Mouse (Mus musculus): ENCODE data around the gene Fam198b.

The Fam198b gene

GRCm38 (mm10) chr3:79984542-79984941 lies 100.2 kb downstream of the Fam198b start:
- DNase-seq: peak; percentile 38

- DNase-seq: no peak
Measured at GRCm38 (mm10) chr3:79989250-79989649, 104.9 kb downstream of the Fam198b start.

GRCm38 (mm10) chr3:79989911-79990310 lies 105.6 kb downstream of the Fam198b start:
- no peak for DNase-seq

DNA sequence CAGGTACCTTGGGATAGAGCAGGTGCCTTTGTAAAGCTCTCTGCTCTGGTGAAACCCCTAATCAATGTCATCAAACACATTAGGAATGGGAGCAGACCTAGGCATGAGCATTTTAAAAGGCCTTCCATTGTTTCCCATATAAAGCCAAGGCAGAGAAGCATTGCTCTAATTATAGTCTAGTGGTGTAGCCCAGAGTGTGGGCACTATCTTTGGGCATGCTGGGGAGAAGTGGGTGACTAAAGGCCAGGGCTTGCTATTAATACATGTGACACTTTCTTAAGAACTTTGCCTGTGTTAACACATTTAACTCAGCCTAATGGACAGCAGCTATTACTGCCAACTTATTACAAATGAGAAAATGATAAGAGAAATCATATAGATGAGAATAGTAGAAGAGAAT lies 106.1 kb downstream of the Fam198b start:
- DNase-seq: no peak

- DNase-seq: peak; percentile 32
Measured at GRCm38 (mm10) chr3:79994029-79994539, 109.8 kb downstream of the Fam198b start.

DNA sequence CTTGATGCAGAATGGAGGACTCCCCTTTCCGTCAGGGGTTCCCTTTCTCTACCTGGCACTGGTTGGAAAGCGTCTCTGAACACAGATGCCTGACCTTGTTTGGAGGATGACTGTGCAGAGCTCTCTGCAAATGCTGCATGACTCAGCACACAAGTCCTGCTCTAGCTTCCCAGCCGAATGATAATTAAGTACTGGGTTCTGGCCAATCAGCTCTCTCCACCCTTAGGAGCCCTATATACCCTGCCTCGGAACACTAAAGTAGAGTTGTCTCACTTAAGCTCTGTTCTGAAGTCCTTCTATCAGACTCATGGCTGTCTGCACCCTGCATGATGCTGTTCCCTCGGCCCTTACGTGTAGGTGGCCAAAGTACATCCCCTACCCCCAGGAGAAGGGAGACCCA lies 111.4 kb downstream of the Fam198b start:
- no peak for DNase-seq
